In the genomic region with DNA sequence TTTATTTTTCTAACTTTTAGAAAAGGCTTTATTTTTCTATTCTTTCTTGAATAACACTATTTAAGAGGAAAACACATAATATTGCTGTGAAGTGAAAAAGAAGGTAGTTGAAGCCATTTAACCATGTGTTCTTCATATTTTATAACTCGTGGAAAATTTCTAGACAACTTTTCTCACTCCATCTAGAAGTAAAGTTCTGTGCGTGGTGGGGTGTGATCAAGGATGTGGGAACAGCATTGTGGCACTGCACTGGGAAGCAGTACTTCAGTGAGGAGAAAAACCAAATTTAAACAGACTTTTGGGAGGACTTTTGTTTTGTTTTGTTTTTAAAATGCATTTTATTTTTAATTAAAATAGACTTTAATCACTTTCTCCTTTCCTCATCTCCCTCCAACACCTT, we compare ENCODE assay signal across 14 mouse cellular contexts.
"Had no signal": no experiment of that assay in that cellular context is flagged by ENCODE, and none has a peak within 500 bp of the region (broad histone marks: within the 10 kb centered on the region; RNA-seq: fewer than 3 reads in every experiment).

No protein-coding gene starts in this region.

- DNase-seq: gastrocnemius, postnatal 14 days; gastrocnemius, postnatal 36 days; heart, adult 11 months; heart, adult 2 months; heart, postnatal 14 days; heart, postnatal 36 days; kidney, adult 11 months; kidney, adult 2 months; kidney, adult 9 months; kidney, postnatal 14 days; kidney, postnatal 36 days; layer of hippocampus, adult 9-11 months; layer of hippocampus, postnatal 36 days; left cerebral cortex, postnatal 4 days had no signal
